Mouse (Mus musculus): ENCODE results near the gene Nanog.
"Not testable (repeated sequence)": the region's sequence is repeated elsewhere in the genome, so short reads cannot be mapped to it uniquely, and the experiment has no call there.

Nanog gene

DNA sequence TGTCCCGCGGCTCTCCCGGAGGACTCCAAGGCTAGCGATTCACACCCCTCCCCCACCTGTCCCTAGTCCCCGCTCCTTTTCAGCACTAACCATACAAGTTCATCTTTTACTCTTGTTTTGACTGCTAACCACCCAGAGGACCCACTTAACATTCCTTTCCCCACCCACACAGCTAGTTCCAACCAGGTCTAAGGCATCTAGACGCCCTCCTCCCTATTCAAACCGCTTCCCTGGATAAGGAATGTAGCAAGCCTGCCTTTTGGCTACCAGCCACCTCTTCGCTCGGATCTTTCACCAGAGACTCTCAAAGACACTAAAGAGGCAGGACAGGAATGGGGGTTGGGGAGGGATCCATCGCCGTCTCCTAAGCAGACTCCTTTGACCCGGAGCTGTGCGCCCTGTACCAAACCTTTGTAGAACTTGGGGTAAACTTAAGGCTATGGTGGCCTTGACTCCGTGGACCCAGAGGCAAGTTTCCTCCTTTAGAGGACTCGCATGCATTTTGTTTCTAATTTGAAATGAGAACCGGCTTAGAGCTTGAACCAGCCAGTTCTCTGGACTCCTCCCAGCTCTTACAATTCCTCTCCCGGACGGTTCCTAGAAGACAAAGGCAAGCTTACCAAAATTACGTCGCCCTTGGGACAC is 4.7 kb upstream of the Nanog start:
- no peak for DNase-seq (ENCODE audit: low spot score in 2 of 2)

DNA sequence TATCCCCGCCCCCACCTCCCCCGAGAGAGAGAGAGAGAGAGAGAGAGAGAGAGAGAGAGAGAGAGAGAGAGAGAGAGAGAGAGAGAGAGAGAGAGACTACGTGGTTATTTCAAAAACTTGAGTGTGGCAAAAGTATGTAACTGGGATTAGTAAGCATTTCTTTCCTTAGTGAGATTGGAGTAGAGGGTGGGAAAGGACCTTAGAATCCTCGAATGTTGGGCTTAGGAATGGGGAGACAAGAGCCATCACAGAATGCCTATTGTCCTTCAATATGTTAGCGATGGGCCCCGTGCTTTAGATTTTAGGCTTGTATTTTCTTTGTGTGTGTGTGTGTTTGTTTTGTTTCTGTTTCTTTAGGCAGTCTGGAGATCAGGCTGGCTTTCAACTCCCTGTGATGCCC is 4.0 kb upstream of the Nanog start:
- DNase-seq (ENCODE audit: low spot score in 2 of 2): no peak

DNA sequence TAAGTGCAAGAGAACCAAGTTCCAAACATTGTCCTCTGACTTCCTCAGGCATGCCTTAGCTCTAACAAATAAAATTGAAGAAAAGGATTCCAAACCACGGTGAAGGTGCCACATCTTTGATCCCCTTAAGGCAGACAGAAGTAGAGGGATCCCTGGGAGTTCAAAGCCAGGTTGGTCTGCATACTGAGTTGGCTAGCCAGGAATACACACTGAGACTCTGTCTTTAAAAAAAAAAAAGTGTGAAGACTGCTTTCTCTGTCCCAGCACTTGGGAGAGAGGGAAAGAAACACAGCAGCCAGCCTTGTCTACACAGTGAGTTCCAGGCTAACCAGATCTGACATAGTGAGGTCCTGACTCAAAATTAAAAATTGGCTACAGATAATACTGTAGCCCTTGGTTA is 3.6 kb upstream of the Nanog start:
- DNase-seq (ENCODE audit: low spot score in 2 of 2): no peak

DNA sequence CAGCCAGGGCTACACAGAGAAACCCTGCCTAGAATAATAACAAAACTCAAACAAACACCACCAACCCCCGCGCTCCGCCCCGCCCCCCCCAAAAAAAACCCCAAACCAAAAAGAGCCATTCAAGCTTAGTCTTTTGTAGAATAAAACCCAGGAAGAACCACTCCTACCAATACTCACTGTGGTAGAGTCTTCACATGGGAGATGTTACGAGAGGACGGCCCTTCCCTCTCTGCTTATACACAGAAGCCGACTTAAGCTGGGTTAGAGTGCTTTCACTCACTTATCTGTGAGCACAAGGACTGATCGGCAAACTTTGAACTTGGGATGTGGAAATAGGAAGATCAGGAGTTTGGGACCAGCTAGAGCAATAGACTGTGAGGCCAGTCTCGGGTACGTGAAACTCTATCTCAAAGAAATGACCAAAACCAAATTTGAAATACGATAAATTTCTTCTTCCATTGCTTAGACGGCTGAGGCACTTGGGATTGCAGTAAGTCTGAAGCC is 900 bp upstream of the Nanog start:
- no peak for DNase-seq (ENCODE audit: low spot score in 2 of 2)

DNA sequence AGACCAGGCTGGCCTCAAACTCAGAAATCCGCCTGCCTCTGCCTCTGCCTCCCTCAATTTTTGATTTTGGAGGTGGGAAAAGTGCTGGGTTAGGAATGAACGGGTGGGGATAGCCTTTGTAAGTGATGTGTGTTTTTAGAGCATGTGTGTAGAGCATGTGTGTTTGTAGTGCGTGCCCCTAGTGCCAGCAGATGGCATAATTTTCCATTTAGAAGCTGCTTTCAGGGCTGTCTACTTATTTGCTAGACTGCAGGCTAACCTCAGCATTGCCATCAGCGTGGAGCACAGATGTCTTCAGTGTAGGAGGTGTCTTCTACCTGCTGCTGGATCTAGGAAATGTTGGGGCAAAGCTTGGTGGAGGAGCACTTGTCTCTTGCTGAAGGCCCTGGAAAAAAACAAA is 1.5 kb downstream of the Nanog start:
- DNase-seq (ENCODE audit: low spot score in 2 of 2): no peak

DNA sequence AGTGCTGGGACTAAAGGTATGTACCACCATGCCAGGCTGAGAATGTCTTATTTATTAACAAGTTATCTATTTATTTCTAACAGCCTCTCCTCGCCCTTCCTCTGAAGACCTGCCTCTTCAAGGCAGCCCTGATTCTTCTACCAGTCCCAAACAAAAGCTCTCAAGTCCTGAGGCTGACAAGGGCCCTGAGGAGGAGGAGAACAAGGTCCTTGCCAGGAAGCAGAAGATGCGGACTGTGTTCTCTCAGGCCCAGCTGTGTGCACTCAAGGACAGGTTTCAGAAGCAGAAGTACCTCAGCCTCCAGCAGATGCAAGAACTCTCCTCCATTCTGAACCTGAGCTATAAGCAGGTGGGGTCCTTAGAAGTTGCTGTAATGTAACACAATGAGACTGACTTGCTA is 4.2 kb downstream of the Nanog start:
- DNase-seq (ENCODE audit: low spot score in 2 of 2): no peak

DNA sequence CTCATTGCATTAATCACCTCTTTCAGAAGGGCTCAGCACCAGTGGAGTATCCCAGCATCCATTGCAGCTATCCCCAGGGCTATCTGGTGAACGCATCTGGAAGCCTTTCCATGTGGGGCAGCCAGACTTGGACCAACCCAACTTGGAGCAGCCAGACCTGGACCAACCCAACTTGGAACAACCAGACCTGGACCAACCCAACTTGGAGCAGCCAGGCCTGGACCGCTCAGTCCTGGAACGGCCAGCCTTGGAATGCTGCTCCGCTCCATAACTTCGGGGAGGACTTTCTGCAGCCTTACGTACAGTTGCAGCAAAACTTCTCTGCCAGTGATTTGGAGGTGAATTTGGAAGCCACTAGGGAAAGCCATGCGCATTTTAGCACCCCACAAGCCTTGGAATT is 5.8 kb downstream of the Nanog start:
- not testable (repeated sequence) for DNase-seq (ENCODE audit: low spot score in 2 of 2)

DNA sequence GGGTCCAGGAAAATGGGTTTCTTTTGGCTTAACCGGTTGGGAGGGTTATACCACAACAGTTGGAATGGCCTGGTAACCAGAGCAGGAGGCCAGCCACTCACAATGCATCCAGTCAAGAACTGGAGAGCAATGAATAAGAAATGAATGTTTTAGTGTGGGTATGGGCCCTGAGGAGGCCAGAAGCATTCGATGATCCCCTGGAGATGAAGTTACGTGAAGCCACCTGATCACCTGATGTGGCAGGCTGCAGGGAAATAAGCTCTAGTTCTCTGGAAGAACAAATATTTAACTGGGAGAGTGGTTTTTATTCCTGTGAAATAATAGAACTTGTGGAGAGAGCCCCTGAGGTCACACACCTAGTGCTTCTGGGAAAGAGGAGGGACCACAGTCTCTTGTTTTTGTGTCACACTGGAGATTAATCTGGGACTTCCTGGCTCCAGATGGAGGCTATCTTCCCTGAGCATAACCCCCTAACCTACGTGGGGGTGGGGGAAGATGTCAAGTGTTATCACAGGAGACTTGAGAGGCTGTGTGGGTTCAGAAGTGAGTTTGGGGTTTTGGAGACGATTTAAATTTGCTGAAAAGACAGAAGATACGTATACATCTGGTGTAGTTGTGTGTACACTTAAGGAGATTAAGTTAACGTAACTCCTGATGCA is 7.5 kb downstream of the Nanog start:
- no peak for DNase-seq (ENCODE audit: low spot score in 2 of 2)

DNA sequence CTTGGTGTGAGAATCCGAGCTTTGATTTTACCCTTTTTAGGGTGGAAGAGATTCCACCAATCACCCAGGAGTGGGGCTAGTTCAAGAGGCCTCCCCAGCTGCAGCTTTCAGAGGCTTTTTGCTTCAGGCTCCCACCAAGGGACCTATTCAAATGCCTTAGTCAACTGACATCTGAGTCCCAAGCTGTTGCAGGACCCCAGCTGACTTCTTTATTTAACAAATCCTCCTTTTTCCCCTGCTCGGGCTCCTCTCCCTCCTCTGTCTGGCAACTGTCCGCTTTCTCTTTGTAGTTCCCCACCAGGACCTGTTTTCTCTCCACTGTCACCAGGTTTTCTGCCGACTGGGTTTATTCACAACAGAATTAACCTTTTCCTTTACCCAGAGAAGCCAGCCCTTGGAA is 8.6 kb downstream of the Nanog start:
- no peak for DNase-seq (ENCODE audit: low spot score in 2 of 2)

DNA sequence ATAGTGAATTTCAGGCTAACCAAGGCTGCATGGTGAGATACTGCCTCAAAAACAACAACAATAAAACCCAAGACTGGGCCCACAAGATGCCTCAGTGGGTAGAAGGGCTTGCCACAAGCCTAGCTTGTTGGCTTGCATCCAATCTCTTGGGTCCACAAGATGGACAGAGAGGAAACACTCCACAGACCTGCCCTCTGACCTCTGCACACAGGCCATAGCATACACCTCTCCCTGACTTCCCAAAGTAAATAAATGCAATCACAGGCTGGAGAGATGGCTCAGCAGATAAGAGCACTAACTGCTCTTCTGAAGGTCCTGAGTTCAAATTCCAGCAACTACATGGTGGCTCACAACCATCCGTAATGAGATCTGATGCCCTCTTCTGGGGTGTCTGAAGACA is 10.9 kb downstream of the Nanog start:
- not testable (repeated sequence) for DNase-seq (ENCODE audit: low spot score in 2 of 2)

DNA sequence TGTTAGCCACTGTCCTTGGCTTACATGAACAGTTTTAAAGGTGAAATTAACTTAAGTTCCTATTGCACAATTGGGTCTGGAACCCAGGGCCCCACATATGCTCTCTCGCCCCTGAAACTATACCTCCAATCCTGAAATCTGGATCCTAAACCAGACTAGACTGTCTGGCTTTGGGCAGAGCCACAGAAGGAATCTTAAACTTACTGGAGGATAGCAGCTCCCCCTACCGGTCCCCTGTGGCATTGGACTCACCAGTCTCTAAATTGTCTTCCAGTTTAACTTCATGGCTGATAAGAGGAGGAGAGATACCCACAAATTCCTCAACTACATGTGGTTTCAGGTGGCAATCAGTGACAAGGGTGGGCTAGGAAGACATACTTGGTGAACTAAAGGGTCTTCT is 12.7 kb downstream of the Nanog start:
- peak; percentile 76 to 86 for DNase-seq (ENCODE audit: low spot score in 2 of 2)

DNA sequence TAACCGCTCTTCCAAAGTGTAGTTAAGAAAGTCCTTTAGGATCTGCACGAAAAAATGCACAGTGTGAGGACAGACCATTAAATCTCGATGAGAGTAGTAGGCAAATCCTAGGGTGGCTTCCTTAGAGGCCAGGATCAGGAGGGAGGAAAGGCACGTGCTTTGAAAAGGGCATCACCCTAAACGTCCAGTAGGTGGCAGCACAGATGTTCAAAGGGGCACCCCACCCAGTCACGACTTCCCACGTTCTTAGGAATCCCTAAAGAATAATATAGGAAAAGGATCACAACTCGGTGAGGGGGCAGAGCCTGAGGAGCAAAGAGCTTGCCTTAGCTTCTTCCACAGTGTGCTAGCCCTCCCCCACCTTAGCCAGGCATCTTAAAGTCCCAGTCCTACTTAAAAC is 32.7 kb downstream of the Nanog start:
- peak; percentile 72 to 81 for DNase-seq (ENCODE audit: low spot score in 2 of 2)

DNA sequence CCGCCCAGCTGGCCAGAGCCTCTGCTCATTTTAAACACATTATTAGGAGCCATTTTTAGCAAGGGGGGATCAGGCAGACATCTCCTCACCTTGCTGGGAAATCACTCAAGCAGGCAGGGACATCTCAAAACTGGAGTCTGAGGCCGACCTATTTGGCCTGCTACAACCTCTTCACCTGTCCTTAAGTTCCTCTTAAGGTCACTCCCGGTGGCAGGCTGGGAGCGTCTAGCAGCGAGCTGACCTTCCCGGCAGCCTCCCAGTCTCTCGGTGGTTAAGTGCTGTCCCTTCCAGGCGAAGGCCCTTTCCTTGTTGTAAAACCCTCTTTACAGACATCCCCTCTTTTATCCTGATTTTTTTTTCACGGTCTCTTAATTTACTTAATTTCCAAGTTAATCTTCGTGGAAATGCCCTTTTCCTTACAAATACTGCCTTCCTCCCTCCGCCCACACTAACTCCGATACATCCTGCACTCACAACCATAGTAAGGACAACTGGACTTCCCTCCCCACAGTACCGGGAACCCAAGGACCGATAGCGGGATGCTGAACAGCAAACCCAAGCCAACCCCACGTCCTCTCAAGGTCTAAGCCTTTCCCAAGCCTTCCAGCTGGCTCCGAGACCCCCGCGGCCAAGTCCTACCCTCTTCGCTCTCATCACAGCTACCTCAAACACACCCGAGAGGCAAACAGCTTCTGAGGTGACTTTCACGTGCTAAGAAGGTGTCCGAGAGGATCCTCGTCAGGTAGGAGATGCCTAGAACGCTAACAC is 34.4 kb downstream of the Nanog start:
- DNase-seq (ENCODE audit: low spot score in 2 of 2): peak; percentile 36 to 46

DNA sequence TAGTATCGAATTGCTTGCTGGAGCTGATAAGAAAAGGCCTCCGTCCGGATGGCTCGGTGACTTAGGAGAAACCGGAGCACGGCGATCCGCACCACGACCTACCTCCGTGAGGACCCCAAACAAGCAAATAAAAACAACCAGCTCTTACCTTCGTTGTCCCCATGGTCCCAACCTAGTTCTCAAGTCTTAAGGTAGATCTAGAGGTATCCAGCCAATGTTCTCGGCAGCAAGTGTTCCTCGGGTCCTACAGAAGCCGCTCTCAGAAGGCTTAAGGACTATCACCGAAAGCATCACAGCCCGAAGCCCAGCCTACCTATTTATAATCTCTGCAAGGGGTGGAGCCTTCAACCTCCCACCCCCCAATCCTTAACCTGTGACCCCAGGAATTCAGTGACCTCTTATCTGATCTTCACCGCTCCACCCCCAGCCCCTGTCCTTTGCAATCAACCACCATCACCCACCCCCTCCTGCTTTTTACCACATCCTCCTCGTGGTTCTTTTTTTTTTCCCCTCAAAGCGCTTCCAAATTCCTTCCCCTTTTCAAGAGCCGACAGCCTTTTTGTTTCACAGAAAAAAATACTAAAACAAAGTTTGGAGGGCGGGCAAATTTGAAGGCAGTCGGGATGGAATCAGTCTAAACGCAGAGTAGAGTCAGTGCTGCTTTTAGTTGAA is 35.1 kb downstream of the Nanog start:
- DNase-seq (ENCODE audit: low spot score in 2 of 2): peak; percentile 72 to 74

DNA sequence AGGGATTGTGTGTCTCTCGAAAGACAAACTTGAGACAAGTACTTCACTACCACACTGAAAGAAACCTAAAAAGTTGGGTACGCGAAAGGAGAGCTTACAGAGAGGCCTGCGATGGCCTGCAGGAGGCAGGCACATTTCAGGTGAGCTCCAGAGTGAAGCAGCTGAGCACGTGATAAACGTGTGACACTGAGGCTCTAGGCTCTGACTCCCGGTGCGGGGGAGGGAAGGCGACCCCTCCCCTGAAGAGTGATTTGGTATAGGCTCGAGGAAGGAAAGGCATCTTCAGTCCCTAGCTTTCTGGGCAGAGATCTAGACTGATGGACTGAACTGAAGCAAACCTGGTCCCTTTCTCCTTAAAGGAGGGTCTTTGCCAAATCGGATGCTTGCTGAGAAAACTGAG is 36.1 kb downstream of the Nanog start:
- no peak for DNase-seq (ENCODE audit: low spot score in 2 of 2)

DNA sequence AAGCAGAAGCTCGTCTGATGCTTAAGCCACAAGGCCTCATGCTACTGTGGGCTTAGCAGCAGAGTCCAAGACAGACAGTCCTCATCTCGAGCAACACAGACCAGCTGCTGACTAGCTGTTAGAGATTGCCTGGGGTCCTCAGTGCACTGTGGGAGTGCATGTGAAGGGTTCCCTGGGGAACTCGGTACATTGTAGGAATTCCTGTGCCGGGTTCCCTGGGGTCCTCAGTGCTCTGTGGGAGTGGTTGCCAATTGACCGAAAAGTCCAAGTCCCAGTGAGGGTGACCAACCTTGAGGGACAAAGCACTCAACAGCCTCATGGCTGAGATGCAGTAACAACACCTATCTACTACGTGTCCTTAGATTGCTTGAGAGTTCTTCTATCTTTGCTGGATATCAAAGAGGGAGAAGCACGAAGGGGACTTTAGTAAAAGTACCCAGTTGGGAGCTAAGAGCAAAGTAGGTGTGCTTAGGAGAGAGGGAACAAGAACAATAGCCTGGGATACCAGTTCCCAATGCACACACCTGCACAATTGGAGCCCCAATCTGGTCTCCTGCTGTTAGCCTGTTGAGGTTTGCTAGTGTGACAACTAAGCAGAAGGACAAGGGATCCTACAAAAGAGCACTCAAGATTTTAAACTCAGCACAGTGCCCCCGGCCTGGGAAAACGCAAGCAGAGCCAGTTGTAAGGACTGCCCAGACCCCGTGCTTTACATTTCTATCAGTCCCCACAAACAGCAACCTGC is 37.4 kb downstream of the Nanog start:
- no peak for DNase-seq (ENCODE audit: low spot score in 2 of 2)

DNA sequence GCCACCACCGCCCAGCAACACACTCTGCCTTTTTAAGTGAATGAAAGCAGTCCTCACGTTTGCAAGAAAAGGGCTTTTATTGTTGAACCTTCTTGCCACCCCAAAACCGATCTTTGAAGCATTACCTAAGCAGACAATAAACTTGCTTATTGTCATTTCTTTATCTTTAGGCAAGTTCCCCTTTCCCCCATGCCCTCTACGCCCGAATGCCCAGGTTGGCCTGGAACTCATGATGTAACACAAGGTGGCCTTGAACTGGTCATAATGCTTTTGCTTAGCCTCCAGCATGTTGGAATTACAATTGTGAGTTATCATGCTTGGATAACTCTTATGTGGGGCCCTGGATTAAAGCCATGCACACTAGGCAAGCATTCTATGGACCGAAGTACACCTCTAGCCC is 43.3 kb downstream of the Nanog start:
- no peak for DNase-seq (ENCODE audit: low spot score in 2 of 2)

DNA sequence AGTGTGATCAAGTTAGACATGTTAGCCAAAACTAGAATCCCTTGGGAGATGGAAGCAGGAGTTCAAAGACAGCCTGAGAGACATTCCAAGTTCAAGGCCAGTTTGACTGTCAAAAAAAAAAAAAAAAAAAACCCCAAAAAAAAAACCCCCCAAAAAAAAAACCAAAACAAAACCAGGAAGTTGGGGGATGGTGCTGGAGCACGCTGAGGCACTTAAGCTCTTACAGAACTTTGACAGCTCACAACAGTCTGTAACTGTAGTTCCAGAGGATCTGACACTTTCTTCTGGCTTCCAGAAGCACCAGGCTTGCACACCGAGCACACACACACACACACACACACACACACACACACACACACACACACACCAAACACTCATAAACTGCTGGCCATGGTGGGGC is 48.6 kb downstream of the Nanog start:
- no peak for DNase-seq (ENCODE audit: low spot score in 2 of 2)

DNA sequence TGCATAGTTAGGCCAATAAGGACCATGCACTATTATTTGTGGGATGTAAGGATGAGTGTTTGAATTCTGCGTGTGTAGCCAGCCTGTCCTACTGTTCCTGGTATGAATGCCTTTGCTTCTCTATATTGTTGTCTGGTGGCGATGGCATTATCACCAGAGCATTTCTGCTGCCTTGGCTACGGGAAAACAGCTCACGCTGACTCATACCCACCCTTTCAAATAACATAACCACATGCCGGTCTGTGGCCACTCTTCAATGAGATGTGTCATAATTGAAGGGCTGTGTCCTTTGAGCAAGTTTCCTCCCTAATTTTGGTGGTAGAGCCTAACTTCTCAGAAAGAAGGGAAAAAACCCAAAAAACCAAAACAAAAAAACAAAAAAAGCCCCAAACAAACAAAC is 51.4 kb downstream of the Nanog start:
- DNase-seq (ENCODE audit: low spot score in 2 of 2): no peak

DNA sequence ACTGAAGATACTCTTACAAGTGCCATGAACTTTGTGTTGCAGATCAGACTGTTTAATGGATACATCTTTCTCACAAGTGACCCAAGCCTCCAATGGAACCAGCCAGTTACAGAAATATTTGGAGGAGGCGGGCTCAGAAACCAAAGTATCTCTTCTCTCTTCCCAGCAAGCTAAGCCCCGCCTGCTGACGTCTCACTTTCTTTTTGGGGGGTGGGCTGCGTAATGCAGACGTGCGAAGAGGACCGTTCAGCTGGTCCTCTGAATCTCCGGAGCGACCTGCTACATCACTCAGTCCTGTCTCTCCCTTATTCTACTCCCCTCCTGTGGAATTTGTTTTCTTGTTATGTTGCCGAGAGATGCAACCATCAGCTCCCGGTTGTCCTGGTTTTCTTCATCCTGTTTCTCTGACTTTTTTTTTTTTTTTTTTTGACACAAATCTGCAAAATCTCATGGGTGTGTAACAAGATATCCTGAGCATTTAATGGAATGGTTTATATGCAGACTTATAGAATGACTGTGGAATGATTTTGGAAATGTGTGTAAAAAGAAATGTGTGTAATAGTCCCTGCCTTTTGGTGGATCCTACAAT is 53.8 kb downstream of the Nanog start:
- DNase-seq (ENCODE audit: low spot score in 2 of 2): peak; percentile 85 to 91

DNA sequence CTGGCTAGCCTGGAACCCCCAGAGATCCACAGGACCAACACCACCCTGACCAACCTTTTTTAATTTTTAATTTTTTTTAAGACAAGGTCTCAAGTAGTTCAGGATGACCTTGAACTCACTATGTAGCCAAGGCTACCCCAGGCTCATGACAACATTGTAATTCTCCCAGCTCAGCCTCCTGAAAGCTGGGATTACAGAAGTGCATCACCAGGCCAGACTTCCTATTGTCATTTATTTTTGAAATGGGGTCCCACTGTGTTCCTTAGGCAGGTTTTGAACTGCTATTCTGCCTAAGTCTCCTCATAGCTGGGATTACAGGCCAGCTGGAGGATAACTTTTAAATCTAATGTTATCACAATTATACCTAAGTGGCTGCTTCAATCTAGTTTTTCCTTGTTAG is 54.6 kb downstream of the Nanog start:
- DNase-seq (ENCODE audit: low spot score in 2 of 2): no peak

All from frontal cortex, postnatal 36 days (tissue).